Mouse (Mus musculus) brown adipose tissue, adult 24 weeks (tissue): ENCODE measurements around the gene Elovl5. TPM values are rescaled to one million over a fixed set of nuclear protein-coding genes. Genes with fewer than 3 reads are reported as not detected.
"Not testable (repeated sequence)": the region's sequence is repeated elsewhere in the genome, so short reads cannot be mapped to it uniquely, and the experiment has no call there.

Experiments used
- H3K27ac ChIP-seq: fragments of 200-500 bp; replicated peaks from 2 replicates; pipeline ENCODE4 v1.5.1; 2012; ENCODE audit warnings: low read depth, mild to moderate bottlenecking, low read length
- H3K4me1 ChIP-seq: fragments of 200-500 bp; 2 replicates; pipeline ENCODE4 v1.6.1; 2012; ENCODE audit warnings: low read length, mixed read lengths; ENCODE audit not compliant: control insufficient read depth, insufficient read depth, insufficient read length
- H3K4me3 ChIP-seq: fragments of 200-500 bp; 2 replicates; pipeline ENCODE4 v1.5.1; 2012; ENCODE audit warnings: low read depth, mild to moderate bottlenecking, low read length, moderate library complexity; ENCODE audit not compliant: insufficient read depth
- polyA plus RNA-seq: library from polyadenylated mRNA; stranded (reverse); fragments of >200 nt; gene quantifications from 2 replicates; pipeline ENCODE4 v1.2.4, GENCODE M21; 2012; ENCODE audit not compliant: missing spikeins, insufficient read depth, insufficient read length

Elovl5 gene
- polyA plus RNA-seq, 1 experiment = 123 TPM

- no peak overlapping the region for H3K4me3 ChIP-seq
- H3K4me1 ChIP-seq = peaks cover 4% of the 10 kb centered on the region; the same call in 1 of the 2 replicates
- H3K27ac ChIP-seq = no peak overlapping the region
These were observed 73.1 kb downstream of the Elovl5 start for GRCm38 (mm10) chr9:77990278-77990677.

GRCm38 (mm10) chr9:77991650-77992049 is 74.5 kb downstream of the Elovl5 start:
- H3K27ac ChIP-seq = no peak overlapping the region
- no peak overlapping the region for H3K4me3 ChIP-seq
- no peaks in the 10 kb centered on the region for H3K4me1 ChIP-seq

- no peaks in the 10 kb centered on the region for H3K4me1 ChIP-seq
- no peak overlapping the region for H3K4me3 ChIP-seq
- peak overlapping the region; percentile 15; the same call in 1 of the 2 replicates for H3K27ac ChIP-seq
These were observed 75.1 kb downstream of the Elovl5 start for GRCm38 (mm10) chr9:77992276-77992675.

- no peak overlapping the region for H3K4me3 ChIP-seq
- no peak overlapping the region for H3K27ac ChIP-seq
- no peaks in the 10 kb centered on the region for H3K4me1 ChIP-seq
These were observed 75.9 kb downstream of the Elovl5 start for GRCm38 (mm10) chr9:77993101-77993500.

GRCm38 (mm10) chr9:77993538-77994255 is 76.5 kb downstream of the Elovl5 start:
- H3K27ac ChIP-seq, H3K4me3 ChIP-seq, H3K4me1 ChIP-seq: not testable (repeated sequence)

- no peak overlapping the region for H3K4me3 ChIP-seq
- H3K27ac ChIP-seq = no peak overlapping the region
- no peaks in the 10 kb centered on the region for H3K4me1 ChIP-seq
These were observed 78.1 kb downstream of the Elovl5 start for GRCm38 (mm10) chr9:77995235-77995634.

GRCm38 (mm10) chr9:78000586-78001500 is 83.7 kb downstream of the Elovl5 start:
- Histone ChIP-seq H3K4me3 (no peak overlapping the region), H3K4me1 (no peaks in the 10 kb centered on the region), H3K27ac (no peak overlapping the region; the same call in 1 of the 2 replicates)

GRCm38 (mm10) chr9:78003278-78003677 is 86.1 kb downstream of the Elovl5 start:
- Histone ChIP-seq H3K4me3 (no peak overlapping the region), H3K4me1 (peaks cover 2% of the 10 kb centered on the region; the same call in 1 of the 2 replicates), H3K27ac (no peak overlapping the region)

GRCm38 (mm10) chr9:78005481-78005880 is 88.3 kb downstream of the Elovl5 start:
- H3K27ac ChIP-seq = no peak overlapping the region
- no peak overlapping the region for H3K4me3 ChIP-seq
- peaks cover 2% of the 10 kb centered on the region; the same call in 1 of the 2 replicates for H3K4me1 ChIP-seq

GRCm38 (mm10) chr9:78006209-78007001 is 89.2 kb downstream of the Elovl5 start:
- Histone ChIP-seq H3K4me1 (peaks cover 2% of the 10 kb centered on the region; the same call in 1 of the 2 replicates), H3K27ac (no peak overlapping the region), H3K4me3 (no peak overlapping the region)

GRCm38 (mm10) chr9:78009382-78009781 is 92.2 kb downstream of the Elovl5 start:
- no peak overlapping the region for H3K27ac ChIP-seq
- H3K4me3 ChIP-seq = no peak overlapping the region
- H3K4me1 ChIP-seq = peaks cover 2% of the 10 kb centered on the region; the same call in 1 of the 2 replicates

- no peak overlapping the region for H3K4me3 ChIP-seq
- peaks cover 2% of the 10 kb centered on the region; the same call in 1 of the 2 replicates for H3K4me1 ChIP-seq
- no peak overlapping the region for H3K27ac ChIP-seq
These were observed 93.0 kb downstream of the Elovl5 start for GRCm38 (mm10) chr9:78010187-78010586.

GRCm38 (mm10) chr9:78010707-78011106 is 93.5 kb downstream of the Elovl5 start:
- Histone ChIP-seq H3K4me1 (peaks cover 2% of the 10 kb centered on the region; the same call in 1 of the 2 replicates), H3K27ac (no peak overlapping the region), H3K4me3 (no peak overlapping the region)

- H3K27ac ChIP-seq = no peak overlapping the region
- no peaks in the 10 kb centered on the region for H3K4me1 ChIP-seq
- no peak overlapping the region for H3K4me3 ChIP-seq
These were observed 94.9 kb downstream of the Elovl5 start for GRCm38 (mm10) chr9:78012066-78012465.

- Histone ChIP-seq H3K27ac (no peak overlapping the region), H3K4me3 (no peak overlapping the region), H3K4me1 (no peaks in the 10 kb centered on the region)
These were observed 95.5 kb downstream of the Elovl5 start for GRCm38 (mm10) chr9:78012681-78013080.
